Mouse (Mus musculus) limb, embryonic 13.5 days (tissue): Measurements from ENCODE around the gene Olfr1097. TPM values are rescaled to one million over a fixed set of nuclear protein-coding genes. Genes with fewer than 3 reads are reported as not detected.

ENCODE experiments used
- ATAC-seq: fragments of 200-750 bp; cut with Nextera tagmentation; 2 replicates; pipeline ENCODE4 v1.8.0; 2017; ENCODE audit warnings: low read depth, moderate number of reproducible peaks, moderate TSS enrichment; ENCODE audit not compliant: low FRiP score
- H3K27ac ChIP-seq: fragments of 300-500 bp; sonication (generic); 2 replicates; pipeline ENCODE4 v1.5.1; 2015; ENCODE audit warnings: inconsistent platforms, mild to moderate bottlenecking, moderate library complexity
- H3K27me3 ChIP-seq: fragments of 300-500 bp; sonication (generic); 2 replicates; pipeline ENCODE4 v1.6.1; 2015; ENCODE audit warnings: mild to moderate bottlenecking, inconsistent platforms
- H3K36me3 ChIP-seq: fragments of 300-500 bp; sonication (generic); 2 replicates; pipeline ENCODE4 v1.6.1; 2015; ENCODE audit warnings: inconsistent platforms, mild to moderate bottlenecking, moderate library complexity
- H3K4me1 ChIP-seq: fragments of 300-500 bp; sonication (generic); 2 replicates; pipeline ENCODE4 v1.6.1; 2015; ENCODE audit warnings: inconsistent platforms
- H3K4me2 ChIP-seq: fragments of 300-500 bp; sonication (generic); replicated peaks from 2 replicates; pipeline ENCODE4 v1.6.1; 2015; ENCODE audit warnings: inconsistent platforms, mild to moderate bottlenecking, moderate library complexity
- H3K4me3 ChIP-seq: fragments of 300-500 bp; sonication (generic); 2 replicates; pipeline ENCODE4 v1.5.1; 2015; ENCODE audit warnings: moderate library complexity, mild to moderate bottlenecking, inconsistent platforms
- H3K9ac ChIP-seq: fragments of 300-500 bp; sonication (generic); 2 replicates; pipeline ENCODE4 v1.6.1; 2015; ENCODE audit warnings: mild to moderate bottlenecking, inconsistent platforms
- H3K9me3 ChIP-seq: fragments of 300-500 bp; sonication (generic); 2 replicates; pipeline ENCODE4 v1.6.1; 2016; ENCODE audit warnings: inconsistent platforms
- WGBS: fragments of 180-500 bp; shearing (Covaris S2); methylation state at CpG from one replicate; pipeline ENCODE4 v1.1.7; 2015; 5-methylcytosine and 5-hydroxymethylcytosine counted together
- polyA plus RNA-seq: library from polyadenylated mRNA; unstranded; fragments of >200 nt; fragmentation: Nextera tagmentation; extraction: Ambion mirVana; gene quantifications from 2 replicates; pipeline ENCODE4 v1.2.1, GENCODE M21; 2015

Gene Olfr1097
- polyA plus RNA-seq, result not detected in 2 replicates

DNA sequence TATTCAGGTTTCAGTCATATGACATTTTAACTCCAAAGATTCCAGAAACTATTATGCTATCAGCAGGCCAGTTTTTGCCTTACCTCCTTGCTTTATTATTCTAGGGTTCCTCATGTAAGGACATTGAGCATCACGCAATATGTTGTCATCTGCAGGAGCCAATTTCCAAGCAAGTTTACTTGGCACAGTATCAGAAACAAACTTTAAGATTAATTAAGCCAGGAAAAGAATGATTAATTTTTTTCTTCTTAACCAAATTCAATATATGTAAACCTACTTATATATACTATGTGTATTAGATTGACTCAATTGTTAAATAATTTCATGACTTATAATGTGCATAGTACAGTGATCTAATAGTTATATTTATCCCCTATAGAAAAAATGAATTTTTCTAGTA is at the start of gene Olfr1097:
Gene Olfr1097 (minus strand): TSS at position 101 of the 400 bp plus-strand sequence.
- Histone ChIP-seq H3K9me3 (no peaks in the 10 kb centered on the region), H3K36me3 (no peaks in the 10 kb centered on the region), H3K27ac (no peak within 1 kb of the TSS), H3K9ac (no peak within 1 kb of the TSS), H3K27me3 (no peaks in the 10 kb centered on the region), H3K4me2 (no peak within 1 kb of the TSS), H3K4me3 (no peak within 1 kb of the TSS), H3K4me1 (no peaks in the 10 kb centered on the region)
- no peak for ATAC-seq
- 90% methylated on average over 1 of the region's 1 CpGs for WGBS

DNA sequence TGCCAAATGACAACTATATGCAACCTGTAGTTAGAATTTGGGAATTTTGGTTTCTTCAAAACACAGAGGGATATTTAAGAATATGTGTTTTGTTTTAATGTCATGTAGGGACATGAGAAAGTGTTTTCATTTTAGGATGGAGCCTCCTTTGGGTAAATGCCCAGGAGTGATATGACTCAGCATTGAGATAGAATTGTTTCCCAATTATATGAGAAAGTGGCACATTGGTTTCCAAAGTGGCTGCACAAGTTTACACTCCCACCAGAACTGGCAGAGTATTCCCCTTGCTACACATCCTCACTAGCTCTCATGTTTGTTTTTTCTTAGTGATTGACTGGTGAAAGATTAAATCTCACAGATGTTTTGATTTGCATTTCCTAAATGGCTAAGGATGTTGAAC is 34.5 kb upstream of the Olfr1097 start:
- Histone ChIP-seq H3K9ac (no peak overlapping the region), H3K36me3 (no peaks in the 10 kb centered on the region), H3K4me3 (no peak overlapping the region), H3K9me3 (no peaks in the 10 kb centered on the region), H3K27me3 (no peaks in the 10 kb centered on the region), H3K4me1 (no peaks in the 10 kb centered on the region), H3K4me2 (no peak overlapping the region), H3K27ac (no peak overlapping the region)
- ATAC-seq, result no peak

DNA sequence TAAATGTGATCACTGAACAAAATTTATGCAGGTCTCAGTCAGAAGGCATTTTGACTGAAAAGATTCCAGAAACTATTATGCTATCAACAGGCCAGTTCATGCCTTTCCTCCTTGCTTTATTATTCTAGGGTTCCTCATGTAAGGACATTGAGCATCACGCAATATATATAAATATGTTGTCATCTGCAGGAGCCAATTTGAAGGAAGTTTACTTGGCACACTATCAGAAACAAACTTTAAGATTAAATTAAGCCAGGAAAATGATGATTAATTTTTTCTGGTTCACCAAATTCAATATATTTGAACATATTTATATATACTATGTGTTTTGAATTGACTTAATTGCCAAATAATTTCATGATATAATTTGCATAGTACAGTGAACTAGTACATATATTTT is 32.4 kb upstream of the Olfr1097 start, which contains the start of gene Olfr1098:
Gene Olfr1098 (minus strand): TSS at position 101 of the 400 bp plus-strand sequence.
- H3K9ac ChIP-seq, result no peak within 1 kb of the TSS
- H3K9me3 ChIP-seq, result no peaks in the 10 kb centered on the region
- H3K27me3 ChIP-seq, result no peaks in the 10 kb centered on the region
- no peak within 1 kb of the TSS for H3K27ac ChIP-seq
- WGBS, result 94% methylated on average over 1 of the region's 1 CpGs
- no peak for ATAC-seq
- H3K4me3 ChIP-seq, result no peak within 1 kb of the TSS
- H3K4me1 ChIP-seq, result no peaks in the 10 kb centered on the region
- no peak within 1 kb of the TSS for H3K4me2 ChIP-seq
- no peaks in the 10 kb centered on the region for H3K36me3 ChIP-seq

DNA sequence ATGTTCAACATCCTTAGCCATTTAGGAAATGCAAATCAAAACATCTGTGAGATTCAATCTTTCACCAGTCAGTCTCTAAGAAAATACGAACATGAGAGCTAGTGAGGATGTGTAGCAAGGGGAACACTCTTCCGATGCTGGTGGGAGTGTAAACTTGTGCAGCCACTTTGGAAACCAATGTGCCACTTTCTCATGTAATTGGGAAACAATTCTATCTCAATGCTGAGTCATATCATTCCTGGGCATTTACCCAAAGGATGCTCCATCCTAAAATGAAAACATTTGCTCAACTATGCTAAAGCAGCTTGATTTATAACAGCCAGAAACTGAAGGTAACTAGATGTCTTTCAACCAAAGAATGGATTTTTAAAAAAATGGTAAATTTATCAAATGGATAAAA is 13.6 kb upstream of the Olfr1097 start:
- no peaks in the 10 kb centered on the region; the same call in 1 of the 2 replicates for H3K9me3 ChIP-seq
- H3K4me2 ChIP-seq, result no peak overlapping the region
- no peaks in the 10 kb centered on the region for H3K4me1 ChIP-seq
- 89% methylated on average over 2 of the region's 2 CpGs for WGBS
- no peak overlapping the region for H3K9ac ChIP-seq
- H3K27ac ChIP-seq, result no peak overlapping the region
- no peak overlapping the region for H3K4me3 ChIP-seq
- H3K36me3 ChIP-seq, result no peaks in the 10 kb centered on the region
- no peaks in the 10 kb centered on the region for H3K27me3 ChIP-seq
- no peak for ATAC-seq

DNA sequence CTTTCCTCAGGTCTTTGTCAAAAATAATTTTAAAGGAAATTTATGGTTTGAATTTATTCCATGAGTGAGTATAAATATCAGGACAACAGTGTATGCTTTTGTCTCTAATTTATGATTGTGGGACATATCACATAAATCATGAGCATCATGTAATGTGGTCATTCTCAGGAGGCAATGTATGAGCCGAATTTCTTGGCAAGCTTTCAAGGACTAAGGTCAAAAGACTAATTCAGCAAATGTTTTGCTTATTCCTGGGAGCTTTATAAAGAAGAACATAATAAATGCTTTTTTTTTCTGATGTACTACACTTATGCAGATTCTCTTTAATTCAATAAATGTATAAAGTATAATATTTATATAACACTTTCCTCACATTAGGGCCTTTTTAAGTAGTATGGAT is 17.3 kb downstream of the Olfr1097 start, which contains the start of gene Gm13723:
Gene Gm13723 (minus strand): TSS at position 101 of the 400 bp plus-strand sequence.
- Histone ChIP-seq H3K4me2 (no peak within 1 kb of the TSS), H3K9ac (no peak within 1 kb of the TSS), H3K4me3 (no peak within 1 kb of the TSS), H3K4me1 (no peaks in the 10 kb centered on the region), H3K9me3 (no peaks in the 10 kb centered on the region), H3K36me3 (no peaks in the 10 kb centered on the region), H3K27ac (no peak within 1 kb of the TSS), H3K27me3 (no peaks in the 10 kb centered on the region)
- 53% methylated on average over 1 of the region's 1 CpGs for WGBS
- no peak for ATAC-seq

DNA sequence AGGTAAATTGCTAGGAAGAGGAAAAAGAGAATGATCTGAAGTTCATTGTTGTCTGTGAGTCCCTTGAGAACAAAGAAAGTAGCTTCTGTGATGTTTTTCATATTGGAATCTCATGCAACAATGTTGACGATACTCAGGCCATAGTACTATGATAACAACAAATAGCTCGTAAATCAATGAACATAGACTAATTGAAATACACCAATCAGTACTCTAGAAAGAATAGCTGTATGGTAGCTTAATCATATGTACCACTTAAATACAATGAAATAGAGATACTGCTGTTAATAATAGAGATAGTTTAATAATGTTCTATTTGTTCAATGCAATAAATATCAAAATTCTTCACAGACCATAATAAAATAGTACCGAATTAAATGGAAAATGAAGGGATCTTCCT is 40.4 kb downstream of the Olfr1097 start, which contains the start of gene Olfr1095:
Gene Olfr1095 (minus strand): TSS at position 101 of the 400 bp plus-strand sequence.
- 90% methylated on average over 3 of the region's 3 CpGs for WGBS
- no peaks in the 10 kb centered on the region for H3K36me3 ChIP-seq
- no peak within 1 kb of the TSS for H3K9ac ChIP-seq
- no peak within 1 kb of the TSS for H3K4me2 ChIP-seq
- H3K4me3 ChIP-seq, result no peak within 1 kb of the TSS
- no peaks in the 10 kb centered on the region for H3K4me1 ChIP-seq
- no peak within 1 kb of the TSS for H3K27ac ChIP-seq
- H3K9me3 ChIP-seq, result no peaks in the 10 kb centered on the region
- no peak for ATAC-seq
- H3K27me3 ChIP-seq, result no peaks in the 10 kb centered on the region

Other genes starting within 250 kb of the Olfr1097 start
- not detected in 2 replicates for gene Olfr1085, start 230.2 kb downstream of the Olfr1097 start, polyA plus RNA-seq
- gene Olfr1086, start 212.1 kb downstream of the Olfr1097 start, polyA plus RNA-seq, result not detected in 2 replicates
- gene Olfr1087, start 193.8 kb downstream of the Olfr1097 start, polyA plus RNA-seq, result not detected in 2 replicates
- not detected in 2 replicates for gene Olfr1089, start 158.5 kb downstream of the Olfr1097 start, polyA plus RNA-seq
- gene Olfr1090, start 133.2 kb downstream of the Olfr1097 start, polyA plus RNA-seq, result not detected in 2 replicates
- not detected in 2 replicates for gene Olfr1093, start 109.7 kb downstream of the Olfr1097 start, polyA plus RNA-seq
- not detected in 2 replicates for gene Olfr141, start 82.2 kb downstream of the Olfr1097 start, polyA plus RNA-seq
- not detected in 2 replicates for gene Olfr1094, start 67.6 kb downstream of the Olfr1097 start, polyA plus RNA-seq
- not detected in 2 replicates for gene Olfr1095, start 40.5 kb downstream of the Olfr1097 start, polyA plus RNA-seq
- not detected in 2 replicates for gene Gm13723, start 17.4 kb downstream of the Olfr1097 start, polyA plus RNA-seq
- not detected in 2 replicates for gene Olfr1098, start 32.3 kb upstream of the Olfr1097 start, polyA plus RNA-seq
- gene Olfr1099, start 68.5 kb upstream of the Olfr1097 start, polyA plus RNA-seq, result not detected in 2 replicates
- gene Olfr1100, start 87.7 kb upstream of the Olfr1097 start, polyA plus RNA-seq, result not detected in 2 replicates
- not detected in 2 replicates for gene Olfr1101, start 99.0 kb upstream of the Olfr1097 start, polyA plus RNA-seq
- gene Olfr1102, start 106.2 kb upstream of the Olfr1097 start, polyA plus RNA-seq, result not detected in 2 replicates
- gene Olfr1104, start 134.9 kb upstream of the Olfr1097 start, polyA plus RNA-seq, result not detected in 2 replicates
- gene Olfr1105, start 144.3 kb upstream of the Olfr1097 start, polyA plus RNA-seq, result not detected in 2 replicates
- gene Olfr1106, start 160.1 kb upstream of the Olfr1097 start, polyA plus RNA-seq, result not detected in 2 replicates
- gene Olfr1107, start 183.6 kb upstream of the Olfr1097 start, polyA plus RNA-seq, result not detected in 2 replicates
- not detected in 2 replicates for gene Olfr1109, start 203.8 kb upstream of the Olfr1097 start, polyA plus RNA-seq
- not detected in 2 replicates for gene Olfr259, start 222.4 kb upstream of the Olfr1097 start, polyA plus RNA-seq
- not detected in 2 replicates for gene Olfr1110, start 248.1 kb upstream of the Olfr1097 start, polyA plus RNA-seq